Mouse (Mus musculus) liver, embryonic 16.5 days (tissue): ENCODE results near the gene Stx6. TPM values are rescaled to one million over a fixed set of nuclear protein-coding genes. Genes with fewer than 3 reads are reported as not detected.

Experiments
- ATAC-seq: fragments of 200-750 bp; cut with Nextera tagmentation; 2 replicates; pipeline ENCODE4 v1.8.0; 2017; ENCODE audit warnings: low read depth, mild to moderate bottlenecking, moderate number of reproducible peaks, moderate library complexity
- H3K27ac ChIP-seq: fragments of 300-500 bp; sonication (generic); 2 replicates; pipeline ENCODE4 v1.5.1; 2014; ENCODE audit warnings: mild to moderate bottlenecking, low read length
- H3K27me3 ChIP-seq: fragments of 300-500 bp; sonication (generic); 2 replicates; pipeline ENCODE4 v1.6.1; 2014; ENCODE audit warnings: low read depth, low read length, mixed read lengths; ENCODE audit not compliant: control insufficient read depth, insufficient read depth
- H3K36me3 ChIP-seq: fragments of 300-500 bp; sonication (generic); 2 replicates; pipeline ENCODE4 v1.6.1; 2014; ENCODE audit warnings: mild to moderate bottlenecking; ENCODE audit not compliant: control insufficient read depth, insufficient read depth
- H3K4me1 ChIP-seq: fragments of 300-500 bp; sonication (generic); 2 replicates; pipeline ENCODE4 v1.6.1; 2014; ENCODE audit warnings: low read depth, low read length, mixed read lengths; ENCODE audit not compliant: control insufficient read depth
- H3K4me2 ChIP-seq: fragments of 300-500 bp; sonication (generic); 2 replicates; pipeline ENCODE4 v1.6.1; 2014; ENCODE audit warnings: low read depth, low read length, mixed read lengths
- H3K4me3 ChIP-seq: fragments of 300-500 bp; sonication (generic); 2 replicates; pipeline ENCODE4 v1.5.1; 2014; ENCODE audit warnings: low read depth, mild to moderate bottlenecking, low read length
- H3K9ac ChIP-seq: fragments of 300-500 bp; sonication (generic); 2 replicates; pipeline ENCODE4 v1.6.1; 2014; ENCODE audit warnings: low read depth, low read length
- H3K9me3 ChIP-seq: fragments of 300-500 bp; sonication (generic); replicated peaks from 2 replicates; pipeline ENCODE4 v1.6.1; 2016; ENCODE audit warnings: low read length; ENCODE audit not compliant: control insufficient read depth
- WGBS: fragments of 180-500 bp; shearing (Covaris S2); extraction: QIAGEN DNeasy Blood & Tissue Kit; methylation state at CpG from one replicate; pipeline ENCODE4 v1.1.7; 2014; ENCODE audit not compliant: insufficient replicate concordance; 5-methylcytosine and 5-hydroxymethylcytosine counted together
- polyA plus RNA-seq: library from polyadenylated mRNA; unstranded; fragments of >200 nt; fragmentation: Nextera tagmentation; extraction: Ambion mirVana; gene quantifications from 2 replicates; pipeline ENCODE4 v1.2.1, GENCODE M21; 2015

Gene Stx6
- polyA plus RNA-seq, 1 experiment from 2014 or later, result 7.1 TPM

- no peaks in the 10 kb centered on the region for H3K9me3 ChIP-seq
- no peak overlapping the region for H3K4me2 ChIP-seq
- H3K36me3 ChIP-seq, result no peaks in the 10 kb centered on the region
- H3K27ac ChIP-seq, result no peak overlapping the region
- ATAC-seq, result no peak
- no peak overlapping the region for H3K9ac ChIP-seq
- H3K4me1 ChIP-seq, result no peaks in the 10 kb centered on the region
- no peak overlapping the region for H3K4me3 ChIP-seq
- no peaks in the 10 kb centered on the region for H3K27me3 ChIP-seq
- 62% methylated on average over 2 of the region's 2 CpGs for WGBS
Measured at GRCm38 (mm10) chr1:155178192-155178924, 19.8 kb downstream of the Stx6 start.

GRCm38 (mm10) chr1:155184191-155184590 is 25.7 kb downstream of the Stx6 start:
- no peaks in the 10 kb centered on the region; the same call in 1 of the 2 replicates for H3K36me3 ChIP-seq
- H3K9ac ChIP-seq, result no peak overlapping the region
- H3K4me1 ChIP-seq, result no peaks in the 10 kb centered on the region
- H3K27ac ChIP-seq, result no peak overlapping the region
- no peaks in the 10 kb centered on the region for H3K27me3 ChIP-seq
- H3K9me3 ChIP-seq, result no peaks in the 10 kb centered on the region
- WGBS, result 76% methylated on average over 3 of the region's 3 CpGs
- H3K4me3 ChIP-seq, result no peak overlapping the region
- ATAC-seq, result no peak
- H3K4me2 ChIP-seq, result no peak overlapping the region

GRCm38 (mm10) chr1:155188656-155189055 is 30.1 kb downstream of the Stx6 start:
- H3K36me3 ChIP-seq, result no peaks in the 10 kb centered on the region; the same call in 1 of the 2 replicates
- 69% methylated on average over 4 of the region's 4 CpGs for WGBS
- no peaks in the 10 kb centered on the region for H3K9me3 ChIP-seq
- H3K4me1 ChIP-seq, result no peaks in the 10 kb centered on the region
- no peak overlapping the region for H3K27ac ChIP-seq
- H3K4me3 ChIP-seq, result no peak overlapping the region
- no peaks in the 10 kb centered on the region for H3K27me3 ChIP-seq
- no peak overlapping the region for H3K9ac ChIP-seq
- no peak for ATAC-seq
- H3K4me2 ChIP-seq, result no peak overlapping the region

- Histone ChIP-seq H3K4me2 (no peak overlapping the region), H3K27ac (no peak overlapping the region), H3K9ac (no peak overlapping the region), H3K36me3 (no peaks in the 10 kb centered on the region; the same call in 1 of the 2 replicates), H3K4me3 (no peak overlapping the region), H3K27me3 (no peaks in the 10 kb centered on the region), H3K9me3 (no peaks in the 10 kb centered on the region), H3K4me1 (no peaks in the 10 kb centered on the region)
- WGBS, result 80% methylated on average over 8 of the region's 8 CpGs
- no peak for ATAC-seq
Measured at GRCm38 (mm10) chr1:155191219-155191618, 32.7 kb downstream of the Stx6 start.

- Histone ChIP-seq H3K4me2 (no peak overlapping the region), H3K9ac (no peak overlapping the region), H3K4me1 (no peaks in the 10 kb centered on the region), H3K27ac (no peak overlapping the region), H3K9me3 (no peaks in the 10 kb centered on the region), H3K36me3 (no peaks in the 10 kb centered on the region; the same call in 1 of the 2 replicates), H3K4me3 (no peak overlapping the region), H3K27me3 (no peaks in the 10 kb centered on the region)
- 67% methylated on average over 2 of the region's 2 CpGs for WGBS
- no peak for ATAC-seq
Measured at GRCm38 (mm10) chr1:155191671-155192070, 33.2 kb downstream of the Stx6 start.

- Histone ChIP-seq H3K9me3 (no peaks in the 10 kb centered on the region), H3K4me1 (no peaks in the 10 kb centered on the region), H3K27ac (no peak overlapping the region), H3K36me3 (no peaks in the 10 kb centered on the region; the same call in 1 of the 2 replicates), H3K4me2 (no peak overlapping the region), H3K27me3 (no peaks in the 10 kb centered on the region), H3K4me3 (no peak overlapping the region), H3K9ac (no peak overlapping the region)
- 74% methylated on average over 15 of the region's 15 CpGs for WGBS
- ATAC-seq, result no peak
Measured at GRCm38 (mm10) chr1:155192805-155193368, 34.4 kb downstream of the Stx6 start.

- H3K9ac ChIP-seq, result no peak overlapping the region
- no peaks in the 10 kb centered on the region for H3K9me3 ChIP-seq
- H3K27ac ChIP-seq, result no peak overlapping the region
Measured at GRCm38 (mm10) chr1:155196691-155197090, 38.2 kb downstream of the Stx6 start.

GRCm38 (mm10) chr1:155199522-155199921 is 41.0 kb downstream of the Stx6 start:
- no peaks in the 10 kb centered on the region for H3K36me3 ChIP-seq
- peak overlapping the region; percentile 31 for H3K27ac ChIP-seq
- H3K9ac ChIP-seq, result no peak overlapping the region
- H3K27me3 ChIP-seq, result no peaks in the 10 kb centered on the region
- peak; percentile 76 for ATAC-seq
- no peak overlapping the region for H3K4me2 ChIP-seq
- no peak overlapping the region for H3K4me3 ChIP-seq
- WGBS, result 62% methylated on average over 6 of the region's 6 CpGs
- H3K9me3 ChIP-seq, result no peaks in the 10 kb centered on the region
- peaks cover 5% of the 10 kb centered on the region for H3K4me1 ChIP-seq

More at GRCm38 (mm10) chr1:155196691-155197090, 38.2 kb downstream of the Stx6 start:
- Histone ChIP-seq H3K4me1 (peaks cover 5% of the 10 kb centered on the region), H3K4me3 (no peak overlapping the region), H3K27me3 (no peaks in the 10 kb centered on the region), H3K36me3 (no peaks in the 10 kb centered on the region; the same call in 1 of the 2 replicates), H3K4me2 (no peak overlapping the region)
- 76% methylated on average over 4 of the region's 4 CpGs for WGBS
- no peak for ATAC-seq

GRCm38 (mm10) chr1:155200967-155201366 is 42.5 kb downstream of the Stx6 start:
- no peak for ATAC-seq
- no peak overlapping the region for H3K4me3 ChIP-seq
- no peaks in the 10 kb centered on the region for H3K36me3 ChIP-seq
- H3K9me3 ChIP-seq, result no peaks in the 10 kb centered on the region
- H3K4me2 ChIP-seq, result no peak overlapping the region
- peaks cover 5% of the 10 kb centered on the region for H3K4me1 ChIP-seq
- H3K9ac ChIP-seq, result no peak overlapping the region
- no peaks in the 10 kb centered on the region for H3K27me3 ChIP-seq
- WGBS, result 42% methylated on average over 2 of the region's 2 CpGs
- no peak overlapping the region for H3K27ac ChIP-seq
